Mouse (Mus musculus): ENCODE data around the gene Calcrl. TPM values are rescaled to one million over a fixed set of nuclear protein-coding genes. Genes with fewer than 3 reads are reported as not detected.
A peak's percentile ranks its signal among the peaks of the same experiment; 100 is the strongest.

Gene Calcrl
- total RNA-seq, 1 experiment from 2014 or later = 404 TPM

DNA sequence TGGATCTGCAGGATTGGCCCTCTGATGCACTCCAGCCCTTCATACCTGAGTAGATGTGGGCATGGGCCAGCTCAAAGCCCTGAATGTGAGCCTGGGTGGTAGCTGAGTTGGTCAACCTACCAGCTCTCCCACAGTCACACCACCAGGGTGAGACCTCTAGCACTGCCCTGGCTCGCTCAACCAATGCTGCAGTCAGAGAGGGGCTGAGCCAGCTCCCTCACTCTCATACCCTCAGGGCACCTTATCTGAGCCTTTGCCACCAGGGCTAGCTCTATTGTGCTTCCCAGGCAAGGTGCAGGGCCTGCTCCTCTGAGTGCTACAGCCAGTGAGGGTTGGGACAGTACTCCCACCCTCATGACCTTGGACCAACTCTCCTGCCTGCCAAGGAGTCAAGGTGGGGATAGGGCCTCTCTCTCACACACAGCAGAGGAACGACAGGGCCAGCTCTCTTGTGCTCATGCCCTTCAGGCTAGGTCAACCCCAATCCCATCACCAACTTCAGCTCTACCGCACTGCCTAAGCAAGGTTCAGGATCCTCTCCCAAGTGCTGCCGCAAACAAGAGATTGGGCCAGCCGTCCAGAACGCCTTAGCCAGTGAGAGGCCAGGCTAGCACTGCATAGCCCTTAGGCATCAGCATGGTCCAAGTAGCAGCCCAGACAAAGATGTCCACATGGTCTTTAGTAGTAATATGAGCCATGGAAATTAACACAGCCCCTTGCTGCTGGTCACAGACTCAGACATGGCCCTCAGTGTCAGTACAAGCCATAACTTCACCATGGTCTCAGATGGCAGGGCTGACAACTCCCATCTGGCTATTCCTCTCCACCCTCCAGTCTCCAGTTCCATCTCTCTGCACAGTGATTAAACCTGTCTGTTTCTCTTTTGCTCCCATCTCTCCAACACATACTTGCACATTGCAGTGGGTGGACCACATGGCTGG lies 62.2 kb downstream of the Calcrl start:
- ATAC-seq (replicated peaks in 1 of 2; ENCODE audit: insufficient read depth in 1 of 2, low FRiP score in 2 of 2, low TSS enrichment in 1 of 2, low read depth in 1 of 2, poor library complexity in 2 of 2, severe bottlenecking in 2 of 2) = no peak

DNA sequence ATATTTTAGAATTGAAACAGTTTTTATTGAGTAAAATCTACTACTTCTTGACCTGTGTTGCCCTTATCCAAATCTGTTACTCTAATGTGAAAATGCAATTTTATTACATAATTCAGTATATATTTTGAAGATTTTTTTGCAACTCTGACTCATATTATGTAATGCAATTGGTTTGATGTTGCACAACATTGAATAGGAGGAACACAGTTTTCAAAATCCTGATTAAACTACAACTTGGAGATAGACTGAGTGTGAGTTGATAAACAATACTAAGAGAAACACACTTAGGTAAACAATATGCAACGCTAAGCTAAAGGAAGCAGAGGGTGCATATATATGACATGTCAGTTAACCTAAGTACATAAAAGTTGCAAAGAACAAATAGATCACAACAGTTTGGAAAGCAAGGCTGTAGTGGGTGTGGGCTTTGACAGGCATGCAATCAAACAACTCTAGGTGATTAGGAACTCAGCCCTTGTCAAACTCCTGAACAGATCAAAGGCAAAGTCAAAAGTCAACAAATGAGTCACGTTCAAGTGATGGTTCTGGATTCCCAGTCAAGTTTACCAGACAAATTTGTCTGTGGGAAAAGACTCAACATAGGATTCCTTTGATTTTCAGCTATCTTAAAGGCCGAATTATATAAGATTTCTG lies 66.4 kb downstream of the Calcrl start:
- no peak for ATAC-seq (replicated peaks in 1 of 2; ENCODE audit: insufficient read depth in 1 of 2, low FRiP score in 2 of 2, low TSS enrichment in 1 of 2, low read depth in 1 of 2, poor library complexity in 2 of 2, severe bottlenecking in 2 of 2)

DNA sequence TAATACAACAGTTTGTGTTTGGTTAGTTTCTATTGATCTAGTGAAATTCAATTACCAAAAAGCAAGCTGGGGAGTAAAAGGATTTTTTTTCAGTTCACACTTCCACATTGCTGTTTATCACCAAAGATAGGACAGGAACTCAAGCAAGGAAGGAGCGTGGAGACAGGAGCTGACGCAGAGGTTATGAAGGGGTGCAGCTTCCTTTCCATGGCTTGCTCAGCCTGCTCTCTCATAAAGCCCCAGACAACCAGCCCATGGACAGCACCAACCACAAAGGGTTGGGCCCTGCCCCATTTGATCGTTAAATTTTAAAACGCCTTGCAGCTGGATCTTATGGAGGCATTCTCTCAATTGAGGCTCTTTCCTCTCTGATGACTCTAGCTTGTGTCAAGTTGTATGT lies 69.9 kb downstream of the Calcrl start:
- ATAC-seq (replicated peaks in 1 of 2; ENCODE audit: insufficient read depth in 1 of 2, low FRiP score in 2 of 2, low TSS enrichment in 1 of 2, low read depth in 1 of 2, poor library complexity in 2 of 2, severe bottlenecking in 2 of 2) = no peak

DNA sequence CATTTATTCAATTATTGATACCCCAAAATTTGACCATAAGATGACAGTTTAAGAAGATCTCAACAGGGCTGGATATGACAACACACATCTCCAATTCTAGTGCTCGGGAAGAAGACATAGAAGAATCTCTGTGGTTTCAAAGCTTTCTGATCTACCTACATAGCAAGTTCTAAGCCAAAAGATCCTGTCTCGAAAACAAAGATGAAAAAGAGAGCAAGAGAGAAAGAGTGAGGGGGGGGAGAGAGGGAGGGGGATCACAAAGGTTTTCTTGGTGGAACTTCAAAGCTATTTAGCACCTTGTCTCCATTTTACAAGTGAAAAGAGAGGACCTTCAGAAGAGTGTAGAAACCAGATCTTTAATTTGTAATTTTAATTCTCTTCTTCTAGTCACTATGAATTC lies 77.8 kb downstream of the Calcrl start:
- ATAC-seq (replicated peaks in 1 of 2; ENCODE audit: insufficient read depth in 1 of 2, low FRiP score in 2 of 2, low TSS enrichment in 1 of 2, low read depth in 1 of 2, poor library complexity in 2 of 2, severe bottlenecking in 2 of 2) = no peak

DNA sequence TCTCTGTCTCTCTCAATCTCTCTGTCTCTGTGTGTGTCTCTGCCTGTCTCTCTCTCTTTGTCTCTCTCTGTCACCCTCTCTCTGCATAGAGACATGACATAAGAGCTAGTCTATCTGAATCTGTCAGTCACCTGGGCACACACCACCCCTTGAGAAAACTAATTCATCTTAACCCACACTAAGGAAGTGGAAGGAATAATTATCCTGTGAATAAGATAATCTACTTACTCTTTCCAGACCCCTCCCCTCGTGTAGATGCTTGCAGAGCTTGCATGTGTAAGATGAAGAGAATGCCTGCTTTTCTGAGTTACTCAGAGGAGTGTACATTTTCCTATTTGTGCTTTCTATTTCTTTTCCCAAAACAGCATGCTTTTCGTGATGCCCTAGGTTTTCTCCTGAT lies 81.5 kb downstream of the Calcrl start:
- ATAC-seq (replicated peaks in 1 of 2; ENCODE audit: insufficient read depth in 1 of 2, low FRiP score in 2 of 2, low TSS enrichment in 1 of 2, low read depth in 1 of 2, poor library complexity in 2 of 2, severe bottlenecking in 2 of 2) = no peak

DNA sequence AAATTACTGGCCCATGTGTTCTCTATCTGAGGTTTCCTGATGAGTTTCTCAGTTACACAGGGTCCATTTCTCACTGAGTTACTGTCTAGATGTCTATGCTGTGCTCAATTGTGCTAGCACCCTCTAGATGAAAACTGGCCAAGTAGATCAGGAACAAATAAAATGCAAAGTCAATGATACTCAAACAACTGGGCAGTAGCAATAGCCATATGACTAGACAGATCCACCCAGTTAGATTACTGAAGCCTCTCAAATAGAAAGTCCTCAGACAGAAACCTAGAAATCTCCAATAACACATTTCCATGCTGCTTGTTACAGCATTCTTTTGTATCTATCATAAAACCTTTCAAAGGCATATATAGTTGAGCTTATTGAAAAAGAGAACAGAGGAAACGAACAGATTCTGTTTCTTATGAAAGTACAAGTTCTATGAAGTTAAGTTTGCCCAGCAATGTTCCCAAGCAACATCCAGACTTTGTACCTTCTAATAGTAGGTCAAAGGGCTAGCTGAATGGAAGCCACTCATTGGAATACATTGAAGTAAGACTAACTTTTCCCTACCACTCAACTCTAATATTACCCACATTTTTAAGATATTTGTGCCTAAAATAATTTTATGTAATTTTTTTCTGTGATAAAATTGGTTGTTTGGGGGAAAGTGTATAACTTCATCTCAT lies 87.3 kb downstream of the Calcrl start:
- no peak for ATAC-seq (replicated peaks in 1 of 2; ENCODE audit: insufficient read depth in 1 of 2, low FRiP score in 2 of 2, low TSS enrichment in 1 of 2, low read depth in 1 of 2, poor library complexity in 2 of 2, severe bottlenecking in 2 of 2)

DNA sequence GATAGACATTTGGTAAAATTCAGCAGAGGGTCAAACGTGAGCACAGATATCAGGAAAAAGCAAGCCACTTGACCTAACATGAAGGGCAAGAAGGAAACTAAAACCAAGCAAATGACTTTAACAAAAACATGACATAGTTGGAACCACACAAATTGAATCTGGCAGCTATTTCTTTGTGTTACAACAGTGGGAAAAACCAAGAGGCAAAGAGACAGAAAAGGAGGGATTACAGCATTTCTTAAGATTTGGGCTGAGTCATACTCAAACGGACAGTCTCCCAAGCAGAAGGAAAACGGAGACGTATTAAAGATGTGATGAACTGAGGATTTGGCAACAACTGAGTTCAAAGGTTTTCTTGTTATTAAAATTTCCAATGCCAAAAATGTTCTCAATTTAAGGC lies 88.9 kb downstream of the Calcrl start:
- ATAC-seq (replicated peaks in 1 of 2; ENCODE audit: insufficient read depth in 1 of 2, low FRiP score in 2 of 2, low TSS enrichment in 1 of 2, low read depth in 1 of 2, poor library complexity in 2 of 2, severe bottlenecking in 2 of 2) = no peak

DNA sequence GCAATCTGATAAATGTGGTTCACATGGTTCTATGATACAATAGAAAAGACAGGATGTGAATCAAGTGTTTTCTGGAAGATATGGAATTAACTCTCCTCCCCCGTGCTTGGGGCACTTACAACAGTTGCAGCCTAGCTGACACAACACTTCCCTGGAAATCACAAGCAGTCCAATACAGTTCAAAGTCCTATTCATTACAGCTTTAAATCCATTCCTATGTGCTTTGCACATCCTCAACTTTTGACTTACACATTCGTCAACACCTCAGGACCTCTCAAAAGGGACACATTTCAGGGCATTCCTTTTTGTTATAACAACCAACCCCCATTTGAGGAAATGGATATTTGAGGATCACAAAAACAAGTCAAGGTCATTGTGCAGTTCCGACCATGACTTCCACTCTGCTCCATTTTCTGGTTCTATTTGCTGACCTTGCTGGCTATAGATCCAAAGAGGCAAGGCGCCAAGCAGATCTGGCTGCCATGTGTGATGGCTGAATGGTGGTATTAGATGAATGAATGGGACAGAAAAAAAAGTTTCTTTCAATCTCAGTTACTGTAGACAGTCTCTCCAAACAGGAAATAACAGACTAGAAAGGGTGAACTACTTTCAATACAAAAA lies 108.9 kb downstream of the Calcrl start:
- ATAC-seq (replicated peaks in 1 of 2; ENCODE audit: insufficient read depth in 1 of 2, low FRiP score in 2 of 2, low TSS enrichment in 1 of 2, low read depth in 1 of 2, poor library complexity in 2 of 2, severe bottlenecking in 2 of 2) = no peak

DNA sequence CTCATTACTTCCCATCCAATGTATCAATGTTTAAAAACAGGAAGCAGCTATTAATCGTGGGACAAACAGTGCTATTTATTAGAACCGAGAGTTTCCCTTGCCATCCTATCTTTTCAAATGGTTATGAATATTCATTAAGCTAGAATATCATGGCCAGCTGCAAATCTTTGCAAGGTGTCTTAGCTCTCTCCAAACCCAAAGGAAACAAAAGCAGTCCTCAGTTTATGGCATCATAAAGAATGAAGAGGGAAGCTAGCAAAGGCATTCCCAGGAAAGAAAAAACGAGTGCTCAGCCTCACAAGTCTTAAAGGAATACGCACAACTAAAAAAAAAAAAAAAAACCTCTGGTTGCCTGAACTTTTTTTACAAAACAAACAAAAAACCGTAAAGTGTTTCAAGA lies 128.7 kb downstream of the Calcrl start:
- no peak for ATAC-seq (replicated peaks in 1 of 2; ENCODE audit: insufficient read depth in 1 of 2, low FRiP score in 2 of 2, low TSS enrichment in 1 of 2, low read depth in 1 of 2, poor library complexity in 2 of 2, severe bottlenecking in 2 of 2)

DNA sequence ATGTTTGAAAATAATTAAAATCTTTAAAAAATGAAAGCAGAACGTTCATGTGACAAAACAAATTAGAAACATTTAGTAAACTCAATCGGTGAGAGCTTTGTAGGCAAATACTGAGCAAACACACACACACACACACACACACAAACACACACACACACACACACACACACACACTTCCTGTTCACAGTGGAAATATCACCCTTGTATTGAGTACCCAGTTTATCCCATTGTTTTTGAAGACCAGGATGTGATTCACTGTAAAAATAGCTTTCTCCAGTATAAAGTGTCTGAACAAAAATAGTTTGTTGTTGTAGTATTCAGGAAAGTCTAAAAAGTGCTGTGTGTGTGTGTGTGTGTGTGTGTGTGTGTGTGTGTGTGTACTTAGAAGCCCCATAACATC lies 130.1 kb downstream of the Calcrl start:
- ATAC-seq (replicated peaks in 1 of 2; ENCODE audit: insufficient read depth in 1 of 2, low FRiP score in 2 of 2, low TSS enrichment in 1 of 2, low read depth in 1 of 2, poor library complexity in 2 of 2, severe bottlenecking in 2 of 2) = no peak

DNA sequence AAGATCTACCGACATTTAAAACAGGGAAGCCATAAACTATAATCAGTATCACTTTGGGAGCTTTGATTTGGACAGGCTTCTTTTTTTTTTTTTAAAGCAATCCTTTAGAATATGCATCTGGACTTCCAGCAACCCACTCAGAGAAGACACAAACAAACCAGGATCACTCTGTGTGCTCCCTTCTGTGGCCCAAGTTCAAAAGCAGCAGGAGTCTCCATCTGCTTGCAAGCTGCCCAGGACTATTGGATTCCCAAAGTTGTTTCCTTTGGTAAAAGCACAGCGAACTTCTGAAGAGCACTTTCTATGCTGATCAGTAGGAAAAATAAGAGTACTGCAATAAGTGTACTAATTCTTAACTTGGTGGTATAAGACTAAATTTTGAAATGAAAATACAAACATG lies 130.6 kb downstream of the Calcrl start:
- ATAC-seq (replicated peaks in 1 of 2; ENCODE audit: insufficient read depth in 1 of 2, low FRiP score in 2 of 2, low TSS enrichment in 1 of 2, low read depth in 1 of 2, poor library complexity in 2 of 2, severe bottlenecking in 2 of 2) = no peak

DNA sequence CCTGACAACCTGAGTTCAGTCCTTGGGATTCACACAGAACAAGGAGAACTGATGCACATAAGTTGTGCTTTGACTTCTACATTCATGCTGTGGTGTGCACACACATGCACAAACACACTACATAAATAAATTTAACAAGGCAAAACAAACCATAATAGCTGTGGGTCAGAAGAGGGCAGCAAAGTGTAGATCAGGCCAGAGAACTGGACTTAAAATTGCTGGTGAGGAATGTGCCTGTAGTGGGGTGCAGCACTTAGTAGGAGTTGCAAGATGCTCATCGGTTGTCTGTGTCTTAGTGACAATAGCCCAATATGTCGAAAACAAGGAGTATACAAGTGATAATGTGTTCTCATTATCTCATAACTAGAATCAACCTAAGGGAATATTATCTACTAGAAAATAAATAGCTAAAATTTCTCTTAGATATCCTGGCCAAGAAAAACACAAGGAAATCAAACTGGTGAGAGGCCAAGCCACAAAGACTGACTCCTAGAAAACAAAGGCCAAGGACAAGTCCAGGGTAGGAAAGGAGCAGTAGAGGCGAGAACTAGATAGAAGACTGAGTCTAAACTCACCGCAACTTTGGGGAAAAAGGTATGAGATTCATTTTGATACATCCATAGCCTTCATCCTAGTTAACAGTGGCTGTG lies 132.7 kb downstream of the Calcrl start:
- 0 out of 4 replicates have a peak, but pooled peaks of 1 of the 2 experiments have one; percentile 42 for ATAC-seq (replicated peaks in 1 of 2; ENCODE audit: insufficient read depth in 1 of 2, low FRiP score in 2 of 2, low TSS enrichment in 1 of 2, low read depth in 1 of 2, poor library complexity in 2 of 2, severe bottlenecking in 2 of 2)

DNA sequence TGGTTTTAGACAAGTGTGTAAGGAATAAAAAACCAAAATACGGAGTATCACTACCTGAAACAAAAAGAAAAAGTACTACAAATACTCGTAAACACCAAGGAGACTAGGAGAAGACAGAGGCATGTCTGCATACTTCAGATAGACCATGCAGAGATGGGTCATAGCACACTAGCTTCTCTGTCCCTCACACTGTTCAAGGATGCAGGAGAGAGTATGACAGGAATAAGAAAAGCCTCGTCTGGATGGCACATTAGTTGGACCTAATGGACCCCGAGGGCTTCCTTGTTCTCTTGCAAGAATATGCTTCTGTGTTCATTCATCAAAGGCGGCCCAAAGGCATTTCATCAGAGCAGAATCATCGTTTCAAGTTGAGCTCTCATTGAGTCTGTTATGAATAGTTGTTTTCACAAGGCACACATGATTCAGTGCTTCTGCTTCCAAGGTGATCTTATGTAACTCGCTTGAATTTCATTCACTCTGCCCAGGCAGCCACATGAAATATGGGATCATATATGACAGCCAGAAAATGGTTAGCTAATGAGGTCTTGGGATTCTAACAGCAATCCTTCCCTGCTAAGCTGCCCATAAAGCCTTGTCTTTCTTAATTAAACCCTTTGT lies 136.2 kb downstream of the Calcrl start:
- ATAC-seq (replicated peaks in 1 of 2; ENCODE audit: insufficient read depth in 1 of 2, low FRiP score in 2 of 2, low TSS enrichment in 1 of 2, low read depth in 1 of 2, poor library complexity in 2 of 2, severe bottlenecking in 2 of 2) = no peak

Other genes with a start within 250 kb of the Calcrl start
- 44.3 and 63.1 TPM in 2 replicates for gene Tfpi, start 51.4 kb upstream of the Calcrl start, total RNA-seq (2017)
- gene Ctnnd1, start 225.4 kb upstream of the Calcrl start, total RNA-seq (2017) = 24.5 and 32.2 TPM in 2 replicates
- 0.13 TPM in 1 of 2 replicates, not detected in the other for gene Btbd18, start 233.7 kb upstream of the Calcrl start, total RNA-seq (2017)
- gene Selenoh, start 245.4 kb upstream of the Calcrl start, total RNA-seq (2017) = 81.5 and 84.4 TPM in 2 replicates